Mouse (Mus musculus): ENCODE measurements around the gene Samd8. TPM values are rescaled to one million over a fixed set of nuclear protein-coding genes. Genes with fewer than 3 reads are reported as not detected.
A peak's percentile ranks its signal among the peaks of the same experiment; 100 is the strongest.

Samd8 gene
- polyA plus RNA-seq, 1 experiment from 2014 or later, result 12.9 TPM

GRCm38 (mm10) chr14:21741786-21742185, 8.5 kb upstream of the Samd8 start:
- Histone ChIP-seq H3K4me2 (ENCODE audit: low read depth) (no peak overlapping the region), H3K4me1 (ENCODE audit: control insufficient read depth, insufficient read depth, low read length) (no peaks in the 10 kb centered on the region), H3K9ac (ENCODE audit: low read length) (no peak overlapping the region), H3K27me3 (ENCODE audit: control insufficient read depth, insufficient read depth, low read length) (no peaks in the 10 kb centered on the region), H3K4me3 (ENCODE audit: low read depth, low read length) (no peak overlapping the region), H3K36me3 (ENCODE audit: control insufficient read depth, insufficient read depth, low read length) (no peaks in the 10 kb centered on the region), H3K9me3 (ENCODE audit: control insufficient read depth, low read length) (no peaks in the 10 kb centered on the region), H3K27ac (ENCODE audit: low read depth, low read length) (no peak overlapping the region)
- WGBS, result 13% methylated on average over 4 of the region's 4 CpGs
- peak; percentile 89 for DNase-seq (ENCODE audit: low spot score)
- ATAC-seq (ENCODE audit: insufficient read depth, low FRiP score, low TSS enrichment), result peak; percentile 60

GRCm38 (mm10) chr14:21742441-21742840, 7.9 kb upstream of the Samd8 start:
- H3K27ac ChIP-seq (ENCODE audit: low read depth, low read length), result no peak overlapping the region
- H3K4me2 ChIP-seq (ENCODE audit: low read depth), result no peak overlapping the region
- ATAC-seq (ENCODE audit: insufficient read depth, low FRiP score, low TSS enrichment) (no peak), DNase-seq (ENCODE audit: low spot score) (no peak)
- no peak overlapping the region for H3K4me3 ChIP-seq (ENCODE audit: low read depth, low read length)
- WGBS, result 90% methylated on average over 4 of the region's 4 CpGs
- H3K4me1 ChIP-seq (ENCODE audit: control insufficient read depth, insufficient read depth, low read length), result no peaks in the 10 kb centered on the region
- no peaks in the 10 kb centered on the region for H3K36me3 ChIP-seq (ENCODE audit: control insufficient read depth, insufficient read depth, low read length)
- H3K27me3 ChIP-seq (ENCODE audit: control insufficient read depth, insufficient read depth, low read length), result no peaks in the 10 kb centered on the region
- H3K9me3 ChIP-seq (ENCODE audit: control insufficient read depth, low read length), result no peaks in the 10 kb centered on the region
- no peak overlapping the region for H3K9ac ChIP-seq (ENCODE audit: low read length)

- no peaks in the 10 kb centered on the region for H3K36me3 ChIP-seq (ENCODE audit: control insufficient read depth, insufficient read depth, low read length)
- ATAC-seq (ENCODE audit: insufficient read depth, low FRiP score, low TSS enrichment), result no peak
- no peak overlapping the region for H3K27ac ChIP-seq (ENCODE audit: low read depth, low read length)
- H3K4me3 ChIP-seq (ENCODE audit: low read depth, low read length), result no peak overlapping the region
- H3K9ac ChIP-seq (ENCODE audit: low read length), result no peak overlapping the region
- H3K27me3 ChIP-seq (ENCODE audit: control insufficient read depth, insufficient read depth, low read length), result no peaks in the 10 kb centered on the region
- no peak for DNase-seq (ENCODE audit: low spot score)
- no peaks in the 10 kb centered on the region for H3K9me3 ChIP-seq (ENCODE audit: control insufficient read depth, low read length)
- no peak overlapping the region for H3K4me2 ChIP-seq (ENCODE audit: low read depth)
- H3K4me1 ChIP-seq (ENCODE audit: control insufficient read depth, insufficient read depth, low read length), result no peaks in the 10 kb centered on the region
- 81% methylated on average over 1 of the region's 1 CpGs for WGBS
Observed at GRCm38 (mm10) chr14:21744169-21744568, 6.2 kb upstream of the Samd8 start.

GRCm38 (mm10) chr14:21745149-21745548, 5.2 kb upstream of the Samd8 start:
- Histone ChIP-seq H3K4me2 (ENCODE audit: low read depth) (no peak overlapping the region), H3K27me3 (ENCODE audit: control insufficient read depth, insufficient read depth, low read length) (no peaks in the 10 kb centered on the region), H3K27ac (ENCODE audit: low read depth, low read length) (no peak overlapping the region), H3K36me3 (ENCODE audit: control insufficient read depth, insufficient read depth, low read length) (no peaks in the 10 kb centered on the region), H3K9me3 (ENCODE audit: control insufficient read depth, low read length) (no peaks in the 10 kb centered on the region), H3K9ac (ENCODE audit: low read length) (no peak overlapping the region), H3K4me3 (ENCODE audit: low read depth, low read length) (no peak overlapping the region), H3K4me1 (ENCODE audit: control insufficient read depth, insufficient read depth, low read length) (no peaks in the 10 kb centered on the region)
- DNase-seq (ENCODE audit: low spot score) (no peak), ATAC-seq (ENCODE audit: insufficient read depth, low FRiP score, low TSS enrichment) (no peak)
- WGBS, result 81% methylated on average over 5 of the region's 5 CpGs

GRCm38 (mm10) chr14:21746251-21746650, 4.1 kb upstream of the Samd8 start:
- no peaks in the 10 kb centered on the region for H3K27me3 ChIP-seq (ENCODE audit: control insufficient read depth, insufficient read depth, low read length)
- no peak overlapping the region for H3K4me2 ChIP-seq (ENCODE audit: low read depth)
- no peak overlapping the region for H3K4me3 ChIP-seq (ENCODE audit: low read depth, low read length)
- ATAC-seq (ENCODE audit: insufficient read depth, low FRiP score, low TSS enrichment) (no peak), DNase-seq (ENCODE audit: low spot score) (no peak)
- WGBS, result 87% methylated on average over 8 of the region's 8 CpGs
- H3K9ac ChIP-seq (ENCODE audit: low read length), result no peak overlapping the region
- no peak overlapping the region for H3K27ac ChIP-seq (ENCODE audit: low read depth, low read length)
- no peaks in the 10 kb centered on the region for H3K4me1 ChIP-seq (ENCODE audit: control insufficient read depth, insufficient read depth, low read length)
- no peaks in the 10 kb centered on the region for H3K9me3 ChIP-seq (ENCODE audit: control insufficient read depth, low read length)
- no peaks in the 10 kb centered on the region for H3K36me3 ChIP-seq (ENCODE audit: control insufficient read depth, insufficient read depth, low read length)

- whole genome bisulfite sequencing, result 93% methylated on average over 2 of the region's 2 CpGs
Observed at GRCm38 (mm10) chr14:21746846-21747245, 3.5 kb upstream of the Samd8 start.

GRCm38 (mm10) chr14:21747436-21748141, 2.7 kb upstream of the Samd8 start:
- Histone ChIP-seq H3K4me2 (ENCODE audit: low read depth) (no peak overlapping the region), H3K27ac (ENCODE audit: low read depth, low read length) (no peak overlapping the region), H3K36me3 (ENCODE audit: control insufficient read depth, insufficient read depth, low read length) (no peaks in the 10 kb centered on the region), H3K4me1 (ENCODE audit: control insufficient read depth, insufficient read depth, low read length) (peaks cover 4% of the 10 kb centered on the region; the same call in 1 of the 2 replicates), H3K9ac (ENCODE audit: low read length) (no peak overlapping the region), H3K9me3 (ENCODE audit: control insufficient read depth, low read length) (no peaks in the 10 kb centered on the region), H3K27me3 (ENCODE audit: control insufficient read depth, insufficient read depth, low read length) (no peaks in the 10 kb centered on the region), H3K4me3 (ENCODE audit: low read depth, low read length) (no peak overlapping the region)
- ATAC-seq (ENCODE audit: insufficient read depth, low FRiP score, low TSS enrichment) (no peak), DNase-seq (ENCODE audit: low spot score) (no peak)
- WGBS, result 74% methylated on average over 14 of the region's 14 CpGs

More at GRCm38 (mm10) chr14:21746846-21747245, 3.5 kb upstream of the Samd8 start:
- H3K4me3 ChIP-seq (ENCODE audit: low read depth, low read length), result no peak overlapping the region
- H3K9ac ChIP-seq (ENCODE audit: low read length), result no peak overlapping the region
- H3K27ac ChIP-seq (ENCODE audit: low read depth, low read length), result no peak overlapping the region
- H3K4me2 ChIP-seq (ENCODE audit: low read depth), result no peak overlapping the region
- DNase-seq (ENCODE audit: low spot score) (no peak), ATAC-seq (ENCODE audit: insufficient read depth, low FRiP score, low TSS enrichment) (no peak)
- no peaks in the 10 kb centered on the region for H3K36me3 ChIP-seq (ENCODE audit: control insufficient read depth, insufficient read depth, low read length)
- peaks cover 4% of the 10 kb centered on the region; the same call in 1 of the 2 replicates for H3K4me1 ChIP-seq (ENCODE audit: control insufficient read depth, insufficient read depth, low read length)
- no peaks in the 10 kb centered on the region for H3K27me3 ChIP-seq (ENCODE audit: control insufficient read depth, insufficient read depth, low read length)
- H3K9me3 ChIP-seq (ENCODE audit: control insufficient read depth, low read length), result no peaks in the 10 kb centered on the region

GRCm38 (mm10) chr14:21748142-21748870, 2.0 kb upstream of the Samd8 start:
- Histone ChIP-seq H3K9me3 (ENCODE audit: control insufficient read depth, low read length) (no peaks in the 10 kb centered on the region), H3K4me1 (ENCODE audit: control insufficient read depth, insufficient read depth, low read length) (peaks cover 4% of the 10 kb centered on the region; the same call in 1 of the 2 replicates), H3K4me3 (ENCODE audit: low read depth, low read length) (no peak overlapping the region), H3K27me3 (ENCODE audit: control insufficient read depth, insufficient read depth, low read length) (no peaks in the 10 kb centered on the region), H3K27ac (ENCODE audit: low read depth, low read length) (no peak overlapping the region), H3K9ac (ENCODE audit: low read length) (no peak overlapping the region), H3K4me2 (ENCODE audit: low read depth) (no peak overlapping the region), H3K36me3 (ENCODE audit: control insufficient read depth, insufficient read depth, low read length) (no peaks in the 10 kb centered on the region)
- ATAC-seq (ENCODE audit: insufficient read depth, low FRiP score, low TSS enrichment) (no peak), DNase-seq (ENCODE audit: low spot score) (peak; percentile 62)
- 39% methylated on average over 15 of the region's 15 CpGs for WGBS

All from neural tube, embryonic 11.5 days (tissue).